Mouse (Mus musculus) midbrain, postnatal 0 days (tissue): ENCODE results near the gene Sall1. TPM values are rescaled to one million over a fixed set of nuclear protein-coding genes. Genes with fewer than 3 reads are reported as not detected.

Source experiments
- ATAC-seq: fragments of 200-750 bp; cut with Nextera tagmentation; 2 replicates; pipeline ENCODE4 v1.8.0; 2017; ENCODE audit warnings: moderate number of reproducible peaks, mild to moderate bottlenecking, moderate TSS enrichment, moderate library complexity; ENCODE audit not compliant: low FRiP score
- DNase-seq: peaks from one replicate; pipeline ENCODE4 v3.0.0-alpha.2; 2015; ENCODE audit warnings: low spot score
- H3K27ac ChIP-seq: fragments of 300-500 bp; sonication (generic); 2 replicates; pipeline ENCODE4 v1.5.1; 2014; ENCODE audit warnings: low read depth, mild to moderate bottlenecking, low read length, mixed read lengths
- H3K27me3 ChIP-seq: fragments of 300-500 bp; sonication (generic); 2 replicates; pipeline ENCODE4 v1.6.1; 2014; ENCODE audit warnings: low read length, control low read depth, mixed read lengths; ENCODE audit not compliant: insufficient read depth
- H3K36me3 ChIP-seq: fragments of 300-500 bp; sonication (generic); 2 replicates; pipeline ENCODE4 v1.6.1; 2014; ENCODE audit warnings: low read length, control low read depth, mixed read lengths; ENCODE audit not compliant: insufficient read depth
- H3K4me1 ChIP-seq: fragments of 300-500 bp; sonication (generic); 2 replicates; pipeline ENCODE4 v1.6.1; 2014; ENCODE audit warnings: mild to moderate bottlenecking, control low read depth, antibody characterized with exemption, low read length, mixed read lengths; ENCODE audit not compliant: insufficient read depth
- H3K4me2 ChIP-seq: fragments of 300-500 bp; sonication (generic); 2 replicates; pipeline ENCODE4 v1.6.1; 2014; ENCODE audit warnings: low read depth, mild to moderate bottlenecking, low read length, mixed read lengths; ENCODE audit not compliant: poor library complexity, severe bottlenecking
- H3K4me3 ChIP-seq: fragments of 300-500 bp; sonication (generic); 2 replicates; pipeline ENCODE4 v1.5.1; 2014; ENCODE audit warnings: low read depth, mild to moderate bottlenecking, low read length, moderate library complexity
- H3K9ac ChIP-seq: fragments of 300-500 bp; sonication (generic); replicated peaks from 2 replicates; pipeline ENCODE4 v1.6.1; 2014; ENCODE audit warnings: mild to moderate bottlenecking, low read length, moderate library complexity, mixed read lengths; ENCODE audit not compliant: poor library complexity, severe bottlenecking
- H3K9me3 ChIP-seq: fragments of 300-500 bp; sonication (generic); 2 replicates; pipeline ENCODE4 v1.6.1; 2016; ENCODE audit warnings: low read length, control low read depth
- CTCF ChIP-seq: IDR thresholded peaks from 2 replicates; pipeline ENCODE4 v1.5.1; 2016; ENCODE audit warnings: antibody characterized with exemption, mild to moderate bottlenecking
- WGBS: fragments of 180-500 bp; shearing (Covaris S2); extraction: QIAGEN DNeasy Blood & Tissue Kit; methylation state at CpG from one replicate; pipeline ENCODE4 v1.1.7; 2014; 5-methylcytosine and 5-hydroxymethylcytosine counted together
- polyA plus RNA-seq: library from polyadenylated mRNA; unstranded; fragments of >200 nt; fragmentation: Nextera tagmentation; extraction: Ambion mirVana; gene quantifications from 2 replicates; pipeline ENCODE4 v1.2.1, GENCODE M21; 2015
- total RNA-seq: library from RNA; depleted of rRNA; stranded (reverse); fragments of >200 nt; gene quantifications from 2 replicates; pipeline ENCODE4 v1.2.3, GENCODE M21; 2014

Sall1 gene
- total and polyA plus RNA-seq, 2 experiments from 2014 or later = 3.8 to 8.7 TPM

DNA sequence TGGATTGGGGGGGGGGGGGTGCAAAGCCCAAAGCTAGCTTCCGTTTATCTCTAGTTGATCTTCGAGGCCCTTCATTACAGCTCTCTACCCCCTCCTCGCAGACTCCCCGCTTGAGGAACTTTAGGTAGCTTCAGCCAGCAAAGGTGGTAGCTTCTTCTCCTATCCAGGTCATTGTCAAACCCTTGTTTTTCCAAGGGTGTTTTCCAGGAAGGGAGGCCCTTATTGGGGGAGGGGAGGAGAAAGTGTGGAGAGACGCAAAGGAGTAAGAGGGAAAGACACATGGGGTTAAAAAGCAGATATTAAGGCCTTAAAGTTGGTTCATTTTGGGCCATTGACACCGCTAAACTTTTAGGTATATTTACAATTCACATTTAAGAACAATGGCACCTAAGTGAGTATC lies 19.2 kb downstream of the Sall1 start:
- peaks cover 14% of the 10 kb centered on the region for H3K27me3 ChIP-seq
- no peak overlapping the region for H3K4me2 ChIP-seq
- ATAC-seq (no peak), DNase-seq (no peak)
- peaks cover 5% of the 10 kb centered on the region; the same call in 1 of the 2 replicates for H3K4me1 ChIP-seq
- H3K36me3 ChIP-seq = no peaks in the 10 kb centered on the region
- 19% methylated on average over 6 of the region's 6 CpGs for WGBS
- no peak overlapping the region for H3K9ac ChIP-seq
- no peaks in the 10 kb centered on the region for H3K9me3 ChIP-seq
- H3K27ac ChIP-seq = no peak overlapping the region
- no peak for TF ChIP-seq CTCF
- no peak overlapping the region for H3K4me3 ChIP-seq

GRCm38 (mm10) chr8:89021139-89021538 lies 22.8 kb downstream of the Sall1 start:
- no peak for ATAC-seq
- H3K27ac ChIP-seq = no peak overlapping the region
- H3K4me2 ChIP-seq = no peak overlapping the region
- peaks cover 14% of the 10 kb centered on the region for H3K27me3 ChIP-seq
- WGBS = 25% methylated on average over 5 of the region's 5 CpGs
- no peak for TF ChIP-seq CTCF
- H3K4me1 ChIP-seq = peaks cover 5% of the 10 kb centered on the region; the same call in 1 of the 2 replicates
- no peak overlapping the region for H3K4me3 ChIP-seq
- H3K9me3 ChIP-seq = no peaks in the 10 kb centered on the region
- DNase-seq = no peak
- H3K9ac ChIP-seq = no peak overlapping the region
- H3K36me3 ChIP-seq = no peaks in the 10 kb centered on the region

GRCm38 (mm10) chr8:89017891-89018290 lies 26.1 kb downstream of the Sall1 start:
- no peaks in the 10 kb centered on the region for H3K36me3 ChIP-seq
- H3K27ac ChIP-seq = no peak overlapping the region
- ATAC-seq (no peak), DNase-seq (no peak)
- no peak for TF ChIP-seq CTCF
- H3K9ac ChIP-seq = no peak overlapping the region
- H3K4me2 ChIP-seq = no peak overlapping the region
- 70% methylated on average over 4 of the region's 4 CpGs for WGBS
- no peak overlapping the region for H3K4me3 ChIP-seq
- no peaks in the 10 kb centered on the region for H3K9me3 ChIP-seq
- H3K4me1 ChIP-seq = no peaks in the 10 kb centered on the region
- H3K27me3 ChIP-seq = no peaks in the 10 kb centered on the region; the same call in 1 of the 2 replicates

DNA sequence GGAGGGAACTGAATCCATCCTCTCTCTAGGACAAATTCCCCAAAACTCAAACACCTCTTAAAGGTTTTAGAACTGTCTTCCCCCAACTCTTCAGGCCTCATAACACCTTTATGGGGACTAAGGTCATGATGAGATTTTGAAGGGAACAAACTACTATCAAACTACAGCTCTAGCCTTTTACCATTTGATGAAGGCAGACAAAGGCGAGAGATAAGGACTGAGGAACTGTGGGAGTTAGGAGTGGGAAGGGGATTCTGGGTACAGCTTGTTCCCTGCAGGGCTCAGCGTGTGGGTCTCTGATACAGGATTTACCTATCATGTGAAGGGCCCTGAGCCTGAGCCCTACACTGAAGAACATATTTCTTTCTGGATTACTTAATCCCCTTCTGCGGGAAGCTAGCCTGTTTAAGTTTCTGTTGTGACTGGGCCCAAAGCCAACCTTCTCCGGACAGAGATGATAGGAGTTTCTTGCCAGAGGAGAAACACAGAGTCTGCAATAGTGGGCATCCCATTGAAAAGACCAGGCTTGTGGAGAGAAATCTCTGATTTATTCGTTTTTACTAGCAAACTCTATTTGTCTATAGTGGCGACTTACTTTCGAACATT lies 27.4 kb downstream of the Sall1 start:
- no peak overlapping the region for H3K27ac ChIP-seq
- H3K27me3 ChIP-seq = no peaks in the 10 kb centered on the region; the same call in 1 of the 2 replicates
- no peaks in the 10 kb centered on the region for H3K36me3 ChIP-seq
- 74% methylated on average over 7 of the region's 7 CpGs for WGBS
- no peak for TF ChIP-seq CTCF
- no peak overlapping the region for H3K4me3 ChIP-seq
- no peak overlapping the region for H3K4me2 ChIP-seq
- ATAC-seq (no peak), DNase-seq (no peak)
- no peaks in the 10 kb centered on the region for H3K9me3 ChIP-seq
- H3K4me1 ChIP-seq = no peaks in the 10 kb centered on the region
- H3K9ac ChIP-seq = no peak overlapping the region

DNA sequence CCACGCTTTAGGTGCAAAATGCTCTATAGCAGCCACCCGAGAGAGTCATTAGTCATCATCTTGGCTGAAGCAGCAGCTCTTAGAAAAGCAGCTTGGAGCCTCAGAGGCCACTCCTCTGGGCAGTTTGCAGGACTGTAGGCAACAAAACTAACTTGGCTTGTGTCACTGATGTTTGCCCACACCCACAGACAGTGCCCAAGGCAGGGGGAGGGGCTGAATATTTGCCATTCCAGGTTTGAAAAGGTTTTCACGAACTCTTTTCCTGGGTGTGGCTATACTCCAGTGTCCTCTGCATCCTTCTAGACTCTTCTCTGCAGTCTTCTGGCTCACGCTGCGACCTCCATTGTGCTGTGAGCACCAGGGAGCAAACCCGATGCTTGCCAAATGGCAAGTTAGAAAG lies 28.4 kb downstream of the Sall1 start:
- no peak overlapping the region for H3K4me2 ChIP-seq
- DNase-seq (no peak), ATAC-seq (no peak)
- no peak overlapping the region for H3K9ac ChIP-seq
- no peaks in the 10 kb centered on the region for H3K4me1 ChIP-seq
- H3K4me3 ChIP-seq = no peak overlapping the region
- 76% methylated on average over 6 of the region's 6 CpGs for WGBS
- H3K9me3 ChIP-seq = no peaks in the 10 kb centered on the region
- H3K27ac ChIP-seq = no peak overlapping the region
- TF ChIP-seq CTCF = no peak
- H3K27me3 ChIP-seq = no peaks in the 10 kb centered on the region
- H3K36me3 ChIP-seq = no peaks in the 10 kb centered on the region

- WGBS = 92% methylated on average over 6 of the region's 6 CpGs
- no peaks in the 10 kb centered on the region for H3K9me3 ChIP-seq
- H3K4me2 ChIP-seq = no peak overlapping the region
- DNase-seq (no peak), ATAC-seq (no peak)
- no peak overlapping the region for H3K9ac ChIP-seq
- H3K27me3 ChIP-seq = peaks cover 7% of the 10 kb centered on the region; the same call in 1 of the 2 replicates
- no peaks in the 10 kb centered on the region for H3K36me3 ChIP-seq
- no peaks in the 10 kb centered on the region for H3K4me1 ChIP-seq
- no peak overlapping the region for H3K4me3 ChIP-seq
- TF ChIP-seq CTCF = no peak
- no peak overlapping the region for H3K27ac ChIP-seq
These were observed 31.0 kb downstream of the Sall1 start for GRCm38 (mm10) chr8:89012853-89013534.
